Mouse (Mus musculus): ENCODE data around the gene Dedd. TPM values are rescaled to one million over a fixed set of nuclear protein-coding genes. Genes with fewer than 3 reads are reported as not detected.
A peak's percentile ranks its signal among the peaks of the same experiment; 100 is the strongest.
"Not testable (repeated sequence)": the region's sequence is repeated elsewhere in the genome, so short reads cannot be mapped to it uniquely, and the experiment has no call there.

Gene Dedd
- polyA plus RNA-seq, 1 experiment from 2014 or later = 48.8 TPM

- Histone ChIP-seq H3K36me3 (ENCODE audit: insufficient read depth) (0 out of 2 replicates have a peak, but pooled peaks cover 1% of the 10 kb centered on the region), H3K4me3 (ENCODE audit: low read depth, low read length) (no peak overlapping the region), H3K4me2 (peak overlapping the region; percentile 29; the same call in 1 of the 2 replicates), H3K9ac (no peak overlapping the region), H3K27me3 (ENCODE audit: insufficient read depth, low read length) (no peaks in the 10 kb centered on the region), H3K27ac (ENCODE audit: low read depth) (no peak overlapping the region), H3K9me3 (ENCODE audit: low read depth, low read length) (no peaks in the 10 kb centered on the region), H3K4me1 (ENCODE audit: insufficient read depth) (no peaks in the 10 kb centered on the region)
- DNase-seq (no peak), ATAC-seq (ENCODE audit: insufficient read depth) (no peak)
- TF ChIP-seq CTCF (IDR thresholded peaks at IDR 0.05; ENCODE audit: low read depth) = no peak
- WGBS = 19% methylated on average over 7 of the region's 7 CpGs
Observed at GRCm38 (mm10) chr1:171319748-171320147, 9.2 kb upstream of the Dedd start.

- ATAC-seq (ENCODE audit: insufficient read depth) = no peak
- no peaks in the 10 kb centered on the region for H3K4me1 ChIP-seq (ENCODE audit: insufficient read depth)
- no peaks in the 10 kb centered on the region for H3K9me3 ChIP-seq (ENCODE audit: low read depth, low read length)
- peak overlapping the region; percentile 29; the same call in 1 of the 2 replicates for H3K4me2 ChIP-seq
- no peak overlapping the region for H3K9ac ChIP-seq
- H3K27me3 ChIP-seq (ENCODE audit: insufficient read depth, low read length) = no peaks in the 10 kb centered on the region
- 0 out of 2 replicates have a peak, but pooled peaks cover 5% of the 10 kb centered on the region for H3K36me3 ChIP-seq (ENCODE audit: insufficient read depth)
- no peak for TF ChIP-seq CTCF (IDR thresholded peaks at IDR 0.05; ENCODE audit: low read depth)
- WGBS = 19% methylated on average over 5 of the region's 5 CpGs
- no peak for DNase-seq
- H3K27ac ChIP-seq (ENCODE audit: low read depth) = no peak overlapping the region
- no peak overlapping the region for H3K4me3 ChIP-seq (ENCODE audit: low read depth, low read length)
Observed at GRCm38 (mm10) chr1:171320151-171320550, 8.8 kb upstream of the Dedd start.

GRCm38 (mm10) chr1:171321415-171321814, 7.5 kb upstream of the Dedd start:
- DNase-seq (peak; percentile 75), ATAC-seq (ENCODE audit: insufficient read depth) (no peak)
- Histone ChIP-seq H3K4me3 (ENCODE audit: low read depth, low read length) (no peak overlapping the region), H3K9me3 (ENCODE audit: low read depth, low read length) (no peaks in the 10 kb centered on the region), H3K4me1 (ENCODE audit: insufficient read depth) (no peaks in the 10 kb centered on the region), H3K27me3 (ENCODE audit: insufficient read depth, low read length) (no peaks in the 10 kb centered on the region), H3K4me2 (no peak overlapping the region), H3K27ac (ENCODE audit: low read depth) (no peak overlapping the region), H3K36me3 (ENCODE audit: insufficient read depth) (0 out of 2 replicates have a peak, but pooled peaks cover 5% of the 10 kb centered on the region), H3K9ac (no peak overlapping the region)
- peak; percentile 69 for TF ChIP-seq CTCF (IDR thresholded peaks at IDR 0.05; ENCODE audit: low read depth)

GRCm38 (mm10) chr1:171322012-171322411, 6.9 kb upstream of the Dedd start:
- no peaks in the 10 kb centered on the region for H3K9me3 ChIP-seq (ENCODE audit: low read depth, low read length)
- H3K9ac ChIP-seq = no peak overlapping the region
- H3K4me1 ChIP-seq (ENCODE audit: insufficient read depth) = no peaks in the 10 kb centered on the region
- 0 out of 2 replicates have a peak, but pooled peaks cover 5% of the 10 kb centered on the region for H3K36me3 ChIP-seq (ENCODE audit: insufficient read depth)
- H3K27ac ChIP-seq (ENCODE audit: low read depth) = no peak overlapping the region
- no peak overlapping the region for H3K4me3 ChIP-seq (ENCODE audit: low read depth, low read length)
- no peaks in the 10 kb centered on the region for H3K27me3 ChIP-seq (ENCODE audit: insufficient read depth, low read length)
- no peak for TF ChIP-seq CTCF (IDR thresholded peaks at IDR 0.05; ENCODE audit: low read depth)
- no peak overlapping the region for H3K4me2 ChIP-seq
- 88% methylated on average over 1 of the region's 1 CpGs for WGBS
- DNase-seq (no peak), ATAC-seq (ENCODE audit: insufficient read depth) (peak; percentile 44)

GRCm38 (mm10) chr1:171325571-171325970, 3.4 kb upstream of the Dedd start:
- Histone ChIP-seq H3K27ac (ENCODE audit: low read depth) (no peak overlapping the region), H3K4me3 (ENCODE audit: low read depth, low read length) (no peak overlapping the region), H3K9ac (no peak overlapping the region), H3K9me3 (ENCODE audit: low read depth, low read length) (no peaks in the 10 kb centered on the region), H3K27me3 (ENCODE audit: insufficient read depth, low read length) (no peaks in the 10 kb centered on the region), H3K4me2 (no peak overlapping the region), H3K36me3 (ENCODE audit: insufficient read depth) (0 out of 2 replicates have a peak, but pooled peaks cover 5% of the 10 kb centered on the region), H3K4me1 (ENCODE audit: insufficient read depth) (0 out of 2 replicates have a peak, but pooled peaks cover 5% of the 10 kb centered on the region)
- no peak for ATAC-seq (ENCODE audit: insufficient read depth)
- DNase-seq = no peak
- TF ChIP-seq CTCF (IDR thresholded peaks at IDR 0.05; ENCODE audit: low read depth) = no peak
- 71% methylated on average over 2 of the region's 2 CpGs for WGBS

- H3K9ac ChIP-seq; H3K27me3 ChIP-seq (ENCODE audit: insufficient read depth, low read length); H3K9me3 ChIP-seq (ENCODE audit: low read depth, low read length); H3K4me1 ChIP-seq (ENCODE audit: insufficient read depth); DNase-seq; H3K4me2 ChIP-seq; H3K4me3 ChIP-seq (ENCODE audit: low read depth, low read length); H3K36me3 ChIP-seq (ENCODE audit: insufficient read depth); ATAC-seq (ENCODE audit: insufficient read depth); H3K27ac ChIP-seq (ENCODE audit: low read depth): not testable (repeated sequence)
- WGBS = 89% methylated on average over 4 of the region's 4 CpGs
Observed at GRCm38 (mm10) chr1:171326588-171326987, 2.4 kb upstream of the Dedd start.

GRCm38 (mm10) chr1:171328244-171328643, 701 bp upstream of the Dedd start:
- WGBS = 16% methylated on average over 9 of the region's 9 CpGs
- H3K9me3 ChIP-seq (ENCODE audit: low read depth, low read length) = no peaks in the 10 kb centered on the region
- DNase-seq = peak; percentile 33
- H3K9ac ChIP-seq = peak overlapping the region; percentile 83
- H3K36me3 ChIP-seq (ENCODE audit: insufficient read depth) = peaks cover 16% of the 10 kb centered on the region
- no peaks in the 10 kb centered on the region for H3K27me3 ChIP-seq (ENCODE audit: insufficient read depth, low read length)
- no peak for TF ChIP-seq CTCF (IDR thresholded peaks at IDR 0.05; ENCODE audit: low read depth)
- no peak for ATAC-seq (ENCODE audit: insufficient read depth)
- H3K4me1 ChIP-seq (ENCODE audit: insufficient read depth) = 0 out of 2 replicates have a peak, but pooled peaks cover 5% of the 10 kb centered on the region
- peak overlapping the region; percentile 98; the same call in 1 of the 2 replicates for H3K27ac ChIP-seq (ENCODE audit: low read depth)
- H3K4me2 ChIP-seq = peak overlapping the region; percentile 86
- peak overlapping the region; percentile 78 for H3K4me3 ChIP-seq (ENCODE audit: low read depth, low read length)

Measured in lung, embryonic 14.5 days (tissue).